Mouse (Mus musculus) midbrain, embryonic 11.5 days (tissue): ENCODE results near the gene Disp3. TPM values are rescaled to one million over a fixed set of nuclear protein-coding genes. Genes with fewer than 3 reads are reported as not detected.

ENCODE experiments used
- ATAC-seq: fragments of 200-750 bp; cut with Nextera tagmentation; 2 replicates; pipeline ENCODE4 v1.8.0; 2017; ENCODE audit warnings: moderate TSS enrichment, moderate library complexity; ENCODE audit not compliant: low FRiP score
- DNase-seq: peaks from one replicate; pipeline ENCODE4 v3.0.0; 2015; ENCODE audit warnings: low spot score; ENCODE audit errors: missing footprints
- H3K27ac ChIP-seq: fragments of 300-500 bp; sonication (generic); 2 replicates; pipeline ENCODE4 v1.5.1; 2014; ENCODE audit warnings: low read depth, low read length
- H3K27me3 ChIP-seq: fragments of 300-500 bp; sonication (generic); 2 replicates; pipeline ENCODE4 v1.6.1; 2014; ENCODE audit warnings: mild to moderate bottlenecking, low read length, moderate library complexity, mixed read lengths; ENCODE audit not compliant: control insufficient read depth, insufficient read depth
- H3K36me3 ChIP-seq: fragments of 300-500 bp; sonication (generic); 2 replicates; pipeline ENCODE4 v1.6.1; 2014; ENCODE audit warnings: mild to moderate bottlenecking, low read length, moderate library complexity, mixed read lengths; ENCODE audit not compliant: control insufficient read depth, insufficient read depth
- H3K4me1 ChIP-seq: fragments of 300-500 bp; sonication (generic); 2 replicates; pipeline ENCODE4 v1.6.1; 2014; ENCODE audit warnings: low read length; ENCODE audit not compliant: control insufficient read depth, insufficient read depth
- H3K4me2 ChIP-seq: fragments of 300-500 bp; sonication (generic); 2 replicates; pipeline ENCODE4 v1.6.1; 2014; ENCODE audit warnings: mild to moderate bottlenecking, moderate library complexity
- H3K4me3 ChIP-seq: fragments of 300-500 bp; sonication (generic); 2 replicates; pipeline ENCODE4 v1.5.1; 2014; ENCODE audit warnings: low read depth, low read length
- H3K9ac ChIP-seq: fragments of 300-500 bp; sonication (generic); 2 replicates; pipeline ENCODE4 v1.6.1; 2014; ENCODE audit warnings: low read length
- H3K9me3 ChIP-seq: fragments of 300-500 bp; sonication (generic); 2 replicates; pipeline ENCODE4 v1.6.1; 2016; ENCODE audit warnings: low read length; ENCODE audit not compliant: control insufficient read depth
- WGBS: fragments of 180-500 bp; shearing (Covaris S2); extraction: QIAGEN DNeasy Blood & Tissue Kit; methylation state at CpG from one replicate; pipeline ENCODE4 v1.1.7; 2014; 5-methylcytosine and 5-hydroxymethylcytosine counted together
- polyA plus RNA-seq: library from polyadenylated mRNA; unstranded; fragments of >200 nt; fragmentation: Nextera tagmentation; extraction: Ambion mirVana; gene quantifications from 2 replicates; pipeline ENCODE4 v1.2.1, GENCODE M21; 2014

Disp3 gene
- polyA plus RNA-seq, 1 experiment from 2014 or later = 2.9 TPM

GRCm38 (mm10) chr4:148238919-148239318 is 48.8 kb downstream of the Disp3 start:
- Histone ChIP-seq H3K9ac (no peak overlapping the region), H3K27ac (no peak overlapping the region), H3K4me2 (no peak overlapping the region), H3K4me1 (peaks cover 12% of the 10 kb centered on the region), H3K9me3 (no peaks in the 10 kb centered on the region), H3K27me3 (no peaks in the 10 kb centered on the region), H3K4me3 (no peak overlapping the region), H3K36me3 (no peaks in the 10 kb centered on the region)
- ATAC-seq (no peak), DNase-seq (no peak)
- 68% methylated on average over 6 of the region's 6 CpGs for WGBS

GRCm38 (mm10) chr4:148238218-148238617 is 49.5 kb downstream of the Disp3 start:
- H3K27me3 ChIP-seq = no peaks in the 10 kb centered on the region
- WGBS = 54% methylated on average over 9 of the region's 9 CpGs
- no peak overlapping the region for H3K4me2 ChIP-seq
- H3K36me3 ChIP-seq = no peaks in the 10 kb centered on the region
- H3K27ac ChIP-seq = no peak overlapping the region
- H3K9me3 ChIP-seq = no peaks in the 10 kb centered on the region
- H3K4me3 ChIP-seq = no peak overlapping the region
- ATAC-seq (peak; percentile 26; the same call in 1 of the 2 replicates), DNase-seq (no peak)
- H3K4me1 ChIP-seq = peaks cover 12% of the 10 kb centered on the region
- no peak overlapping the region for H3K9ac ChIP-seq

- WGBS = 57% methylated on average over 8 of the region's 8 CpGs
- no peak for ATAC-seq
- peaks cover 12% of the 10 kb centered on the region for H3K4me1 ChIP-seq
- no peak overlapping the region for H3K9ac ChIP-seq
- H3K4me3 ChIP-seq = no peak overlapping the region
- no peak overlapping the region for H3K27ac ChIP-seq
- H3K36me3 ChIP-seq = no peaks in the 10 kb centered on the region
- H3K27me3 ChIP-seq = no peaks in the 10 kb centered on the region
- DNase-seq = no peak
- no peak overlapping the region for H3K4me2 ChIP-seq
- H3K9me3 ChIP-seq = no peaks in the 10 kb centered on the region
These were observed 51.1 kb downstream of the Disp3 start for GRCm38 (mm10) chr4:148236664-148237063.

GRCm38 (mm10) chr4:148233061-148233460 is 54.7 kb downstream of the Disp3 start:
- no peak overlapping the region for H3K27ac ChIP-seq
- 86% methylated on average over 9 of the region's 9 CpGs for WGBS

GRCm38 (mm10) chr4:148232615-148233014 is 55.1 kb downstream of the Disp3 start:
- no peak overlapping the region for H3K27ac ChIP-seq
- H3K9me3 ChIP-seq = no peaks in the 10 kb centered on the region
- 69% methylated on average over 10 of the region's 10 CpGs for WGBS
- no peak overlapping the region for H3K4me2 ChIP-seq
- no peak overlapping the region for H3K9ac ChIP-seq
- no peaks in the 10 kb centered on the region for H3K36me3 ChIP-seq
- H3K4me3 ChIP-seq = no peak overlapping the region
- peaks cover 3% of the 10 kb centered on the region for H3K4me1 ChIP-seq
- DNase-seq (no peak), ATAC-seq (peak; percentile 48; the same call in 1 of the 2 replicates)
- no peaks in the 10 kb centered on the region for H3K27me3 ChIP-seq

More at GRCm38 (mm10) chr4:148233061-148233460, 54.7 kb downstream of the Disp3 start:
- Histone ChIP-seq H3K9me3 (no peaks in the 10 kb centered on the region), H3K4me3 (no peak overlapping the region), H3K4me2 (no peak overlapping the region), H3K36me3 (no peaks in the 10 kb centered on the region), H3K27me3 (no peaks in the 10 kb centered on the region), H3K9ac (no peak overlapping the region), H3K4me1 (peaks cover 7% of the 10 kb centered on the region)
- ATAC-seq (no peak), DNase-seq (no peak)

- WGBS = 76% methylated on average over 4 of the region's 4 CpGs
- Histone ChIP-seq H3K9me3 (no peaks in the 10 kb centered on the region), H3K27ac (no peak overlapping the region), H3K27me3 (no peaks in the 10 kb centered on the region), H3K4me1 (peaks cover 2% of the 10 kb centered on the region; the same call in 1 of the 2 replicates), H3K9ac (no peak overlapping the region), H3K4me2 (no peak overlapping the region), H3K36me3 (no peaks in the 10 kb centered on the region), H3K4me3 (no peak overlapping the region)
- ATAC-seq (peak; percentile 56; the same call in 1 of the 2 replicates), DNase-seq (no peak)
These were observed 55.6 kb downstream of the Disp3 start for GRCm38 (mm10) chr4:148232124-148232523.

- Histone ChIP-seq H3K9ac (no peak overlapping the region), H3K9me3 (no peaks in the 10 kb centered on the region), H3K27me3 (no peaks in the 10 kb centered on the region), H3K27ac (no peak overlapping the region), H3K4me3 (no peak overlapping the region), H3K36me3 (no peaks in the 10 kb centered on the region), H3K4me1 (no peaks in the 10 kb centered on the region), H3K4me2 (no peak overlapping the region)
- ATAC-seq (no peak), DNase-seq (peak; percentile 95)
- 10% methylated on average over 16 of the region's 16 CpGs for WGBS
These were observed 58.1 kb downstream of the Disp3 start for GRCm38 (mm10) chr4:148229646-148230045.

- Histone ChIP-seq H3K27ac (no peak overlapping the region), H3K4me1 (0 out of 2 replicates have a peak, but pooled peaks cover 4% of the 10 kb centered on the region), H3K9ac (no peak overlapping the region), H3K36me3 (no peaks in the 10 kb centered on the region; the same call in 1 of the 2 replicates), H3K9me3 (no peaks in the 10 kb centered on the region), H3K4me3 (no peak overlapping the region), H3K27me3 (no peaks in the 10 kb centered on the region), H3K4me2 (no peak overlapping the region)
- DNase-seq (no peak), ATAC-seq (no peak)
- 34% methylated on average over 10 of the region's 10 CpGs for WGBS
These were observed 64.8 kb downstream of the Disp3 start for GRCm38 (mm10) chr4:148222983-148223382.

GRCm38 (mm10) chr4:148220656-148221055 is 67.1 kb downstream of the Disp3 start:
- Histone ChIP-seq H3K4me1 (0 out of 2 replicates have a peak, but pooled peaks cover 4% of the 10 kb centered on the region), H3K4me3 (no peak overlapping the region), H3K9ac (no peak overlapping the region), H3K27me3 (no peaks in the 10 kb centered on the region), H3K9me3 (no peaks in the 10 kb centered on the region), H3K4me2 (no peak overlapping the region), H3K27ac (no peak overlapping the region), H3K36me3 (no peaks in the 10 kb centered on the region; the same call in 1 of the 2 replicates)
- DNase-seq (no peak), ATAC-seq (no peak)
- 14% methylated on average over 10 of the region's 10 CpGs for WGBS
